9 mouse cellular contexts compared by ENCODE assay signal in genomic region chr8:81061950-81062349, GRCm38 (mm10). TPM values are rescaled to one million over a fixed set of nuclear protein-coding genes. Genes with fewer than 3 reads are reported as not detected.
DNase-seq lines count a peak whose midpoint lies in the region; ATAC-seq lines count a peak whose summit lies in the region.
"Had no signal": no experiment of that assay in that cellular context is flagged by ENCODE, and none has a peak within 500 bp of the region (broad histone marks: within the 10 kb centered on the region; RNA-seq: fewer than 3 reads in every experiment).

No protein-coding gene starts in this region.

- H3K4me2 ChIP-seq in forebrain, embryonic 13.5 days = no peak overlapping the region
- no peak overlapping the region for H3K4me2 ChIP-seq in midbrain, embryonic 16.5 days (ENCODE audit: low read length)
- no peak overlapping the region for H3K4me2 ChIP-seq in embryonic facial prominence, embryonic 11.5 days (ENCODE audit: low read depth, low read length)

- no peak for DNase-seq in forebrain, embryonic 10.5 days (ENCODE audit: extremely low spot score, low spot score)
- DNase-seq in midbrain, embryonic 10.5 days (ENCODE audit: low spot score) = no peak
- peak; percentile 71 for DNase-seq in embryonic facial prominence, embryonic 11.5 days (ENCODE audit: low spot score)
- DNase-seq in left cerebral cortex, postnatal 10 days (ENCODE audit: extremely low spot score in 1 of 2, low spot score in 2 of 2) = peak; percentile 24 to 59
- DNase-seq in gastrocnemius, adult 18-20 months (ENCODE audit: low spot score) = no peak
- no peak for DNase-seq in ovary, postnatal 36 days (ENCODE audit: low spot score)

- peak; percentile 67 for ATAC-seq in forebrain, embryonic 13.5 days
- peak; percentile 80 for ATAC-seq in midbrain, embryonic 16.5 days
- 0 out of 2 replicates have a peak, but pooled peaks have one; percentile 44 for ATAC-seq in embryonic facial prominence, embryonic 11.5 days (replicated peaks; ENCODE audit: insufficient number of reproducible peaks, low FRiP score, low TSS enrichment, low read depth)

- no peaks in the 10 kb centered on the region for H3K9me3 ChIP-seq in forebrain, embryonic 13.5 days (replicated peaks)
- H3K9me3 ChIP-seq in forebrain, embryonic 10.5 days = no peaks in the 10 kb centered on the region
- no peaks in the 10 kb centered on the region for H3K9me3 ChIP-seq in midbrain, embryonic 16.5 days (replicated peaks; ENCODE audit: control insufficient read depth, low read length, poor library complexity, severe bottlenecking)
- H3K9me3 ChIP-seq in midbrain, embryonic 10.5 days (replicated peaks) = no peaks in the 10 kb centered on the region
- no peaks in the 10 kb centered on the region for H3K9me3 ChIP-seq in embryonic facial prominence, embryonic 11.5 days (replicated peaks; ENCODE audit: control insufficient read depth, low read length)

- H3K36me3 ChIP-seq in forebrain, embryonic 13.5 days (ENCODE audit: poor library complexity, severe bottlenecking) = no peaks in the 10 kb centered on the region
- H3K36me3 ChIP-seq in forebrain, embryonic 10.5 days (replicated peaks) = no peaks in the 10 kb centered on the region
- no peaks in the 10 kb centered on the region for H3K36me3 ChIP-seq in midbrain, embryonic 16.5 days (ENCODE audit: control insufficient read depth, insufficient read depth, low read length)
- no peaks in the 10 kb centered on the region for H3K36me3 ChIP-seq in midbrain, embryonic 10.5 days
- H3K36me3 ChIP-seq in embryonic facial prominence, embryonic 11.5 days (replicated peaks; ENCODE audit: control insufficient read depth, insufficient read depth, low read depth, low read length) = no peaks in the 10 kb centered on the region

- no peaks in the 10 kb centered on the region for H3K27me3 ChIP-seq in forebrain, embryonic 13.5 days
- no peaks in the 10 kb centered on the region for H3K27me3 ChIP-seq in forebrain, embryonic 10.5 days (ENCODE audit: poor library complexity, severe bottlenecking)
- no peaks in the 10 kb centered on the region for H3K27me3 ChIP-seq in midbrain, embryonic 16.5 days (ENCODE audit: control insufficient read depth, insufficient read depth, low read depth, low read length)
- H3K27me3 ChIP-seq in midbrain, embryonic 10.5 days (ENCODE audit: low read depth, poor library complexity, severe bottlenecking) = no peaks in the 10 kb centered on the region
- H3K27me3 ChIP-seq in embryonic facial prominence, embryonic 11.5 days (ENCODE audit: control insufficient read depth, insufficient read depth, low read length) = no peaks in the 10 kb centered on the region

- intact Hi-C loops in left cerebral cortex, postnatal 10 days (cut with DNase I) = loop anchor here (2.0 to 10.0 kb wide), 3 partner anchors 283 to 1783 kb away; partner anchors contain the start of gene Inpp4b

- H3K27ac ChIP-seq in forebrain, embryonic 13.5 days = no peak overlapping the region
- no peak overlapping the region for H3K27ac ChIP-seq in forebrain, embryonic 10.5 days
- H3K27ac ChIP-seq in midbrain, embryonic 16.5 days (ENCODE audit: low read length) = no peak overlapping the region
- H3K27ac ChIP-seq in midbrain, embryonic 10.5 days (replicated peaks) = no peak overlapping the region
- no peak overlapping the region for H3K27ac ChIP-seq in embryonic facial prominence, embryonic 11.5 days (replicated peaks; ENCODE audit: low read depth, low read length)

- no peak overlapping the region for H3K9ac ChIP-seq in forebrain, embryonic 13.5 days
- no peak overlapping the region for H3K9ac ChIP-seq in midbrain, embryonic 16.5 days (ENCODE audit: low read depth, low read length)
- H3K9ac ChIP-seq in embryonic facial prominence, embryonic 11.5 days (replicated peaks; ENCODE audit: low read length) = no peak overlapping the region

- H3K4me1 ChIP-seq in forebrain, embryonic 13.5 days = no peaks in the 10 kb centered on the region
- no peaks in the 10 kb centered on the region for H3K4me1 ChIP-seq in forebrain, embryonic 10.5 days
- no peaks in the 10 kb centered on the region for H3K4me1 ChIP-seq in midbrain, embryonic 16.5 days (ENCODE audit: control insufficient read depth, insufficient read depth, low read length)
- H3K4me1 ChIP-seq in midbrain, embryonic 10.5 days = no peaks in the 10 kb centered on the region
- H3K4me1 ChIP-seq in embryonic facial prominence, embryonic 11.5 days (ENCODE audit: control insufficient read depth, insufficient read depth, low read length) = no peaks in the 10 kb centered on the region

- WGBS in forebrain, embryonic 13.5 days = 50% methylated on average over 3 of the region's 3 CpGs
- 54% methylated on average over 3 of the region's 3 CpGs for WGBS in forebrain, embryonic 10.5 days
- WGBS in midbrain, embryonic 16.5 days = 34% methylated on average over 3 of the region's 3 CpGs
- 63% methylated on average over 3 of the region's 3 CpGs for WGBS in midbrain, embryonic 10.5 days
- WGBS in embryonic facial prominence, embryonic 11.5 days = 34% methylated on average over 3 of the region's 3 CpGs

- no peak overlapping the region for H3K4me3 ChIP-seq in forebrain, embryonic 13.5 days
- H3K4me3 ChIP-seq in forebrain, embryonic 10.5 days = no peak overlapping the region
- no peak overlapping the region for H3K4me3 ChIP-seq in midbrain, embryonic 16.5 days (ENCODE audit: low read depth, low read length)
- no peak overlapping the region for H3K4me3 ChIP-seq in midbrain, embryonic 10.5 days
- H3K4me3 ChIP-seq in embryonic facial prominence, embryonic 11.5 days (ENCODE audit: low read depth, low read length) = no peak overlapping the region
- H3K4me3 ChIP-seq: myocyte had no signal

RNA-seq across cellular contexts. Expression of gene Usp38, which starts 47.2 kb away (rescaled TPM):
- 20.4 and 21.1 TPM in 2 replicates for polyA plus RNA-seq in forebrain, embryonic 13.5 days (2015; fragmentation: Nextera tagmentation; extraction: Ambion mirVana)
- 23.8 and 24.0 TPM in 2 replicates for polyA plus RNA-seq in forebrain, embryonic 10.5 days (2016; fragmentation: Nextera tagmentation; extraction: Ambion mirVana)
- polyA plus RNA-seq in midbrain, embryonic 16.5 days (2015; fragmentation: Nextera tagmentation; extraction: Ambion mirVana) = 16.5 and 19.0 TPM in 2 replicates
- 24.8 and 26.8 TPM in 2 replicates for polyA plus RNA-seq in midbrain, embryonic 10.5 days (2016; fragmentation: Nextera tagmentation; extraction: Ambion mirVana)
- 29.5 and 32.5 TPM in 2 replicates for polyA plus RNA-seq in embryonic facial prominence, embryonic 11.5 days (2014; fragmentation: Nextera tagmentation; extraction: Ambion mirVana)
- 10 to 100 TPM; 25.0 to 26.1 TPM for total RNA-seq in left cerebral cortex, postnatal 10 days (2021)
- 10 to 100 TPM; 21.3 to 22.8 TPM for total RNA-seq in gastrocnemius, adult 18-20 months (2021)

Comparison
In these comparisons a context has a peak if more than half of its experiments do, and no peak if none do; other contexts are left out.
1. DNase-seq: peak in embryonic facial prominence, embryonic 11.5 days (single experiment) and left cerebral cortex, postnatal 10 days (2 of 2); none in forebrain, embryonic 10.5 days (single experiment), midbrain, embryonic 10.5 days (single experiment), gastrocnemius, adult 18-20 months (single experiment) and ovary, postnatal 36 days (single experiment).
2. Peak in every context shown above with its lines, with median percentiles within 50 percentile points of each other: ATAC-seq.